In the genomic region with DNA sequence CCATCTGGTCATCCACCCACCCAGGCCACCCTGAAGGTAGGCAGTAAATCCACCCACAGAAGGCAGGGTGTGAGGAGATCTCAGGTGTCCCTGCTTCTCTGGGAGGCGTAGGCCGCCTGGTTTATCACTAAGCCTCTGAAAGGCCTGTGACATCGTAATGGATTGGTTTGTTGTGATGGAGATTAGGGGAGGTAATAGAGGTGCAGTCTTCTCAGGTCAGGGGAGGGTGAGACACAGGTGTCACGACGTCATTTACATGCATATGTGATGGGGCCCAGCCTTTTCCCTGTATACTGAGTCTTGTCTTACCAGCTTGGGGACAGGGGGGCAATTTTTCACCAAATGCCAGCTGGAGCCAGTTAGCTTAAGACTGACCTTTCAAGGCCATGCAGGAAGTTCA, we compare ENCODE assay signal across 20 mouse cellular contexts. TPM values are rescaled to one million over a fixed set of nuclear protein-coding genes. Genes with fewer than 3 reads are reported as not detected.
"Had no signal": no experiment of that assay in that cellular context is flagged by ENCODE, and none has a peak within 500 bp of the region (broad histone marks: within the 10 kb centered on the region; RNA-seq: fewer than 3 reads in every experiment).

No protein-coding gene starts in this region.

- H3K4me2 ChIP-seq: limb, embryonic 12.5 days; limb, embryonic 15.5 days; liver, embryonic 11.5 days; liver, embryonic 15.5 days; lung, embryonic 15.5 days; midbrain, embryonic 13.5 days; neural tube, embryonic 13.5 days had no signal

- H3K36me3 ChIP-seq: limb, embryonic 12.5 days; limb, embryonic 15.5 days; liver, embryonic 15.5 days; lung, embryonic 15.5 days; midbrain, embryonic 10.5 days; midbrain, embryonic 13.5 days; neural tube, embryonic 13.5 days had no signal

- H3K9me3 ChIP-seq: limb, embryonic 12.5 days; limb, embryonic 15.5 days; liver, embryonic 15.5 days; lung, embryonic 15.5 days; megakaryocyte, embryonic 14.5 days; midbrain, embryonic 10.5 days; midbrain, embryonic 13.5 days; neural tube, embryonic 13.5 days had no signal

- H3K4me3 ChIP-seq: limb, embryonic 12.5 days; limb, embryonic 15.5 days; liver, embryonic 15.5 days; lung, embryonic 15.5 days; megakaryocyte, embryonic 14.5 days; midbrain, embryonic 10.5 days; midbrain, embryonic 13.5 days; myocyte; neural tube, embryonic 13.5 days had no signal

- ATAC-seq: midbrain, embryonic 13.5 days; midbrain, embryonic 16.5 days had no signal

- H3K4me1 ChIP-seq: limb, embryonic 15.5 days; liver, embryonic 15.5 days; lung, embryonic 15.5 days; megakaryocyte, embryonic 14.5 days; midbrain, embryonic 10.5 days; midbrain, embryonic 13.5 days had no signal

- H3K9ac ChIP-seq: limb, embryonic 12.5 days; limb, embryonic 15.5 days; liver, embryonic 15.5 days; lung, embryonic 15.5 days; midbrain, embryonic 13.5 days; neural tube, embryonic 13.5 days had no signal

- H3K27me3 ChIP-seq: limb, embryonic 15.5 days; liver, embryonic 15.5 days; lung, embryonic 15.5 days; midbrain, embryonic 13.5 days; neural tube, embryonic 13.5 days had no signal

- DNase-seq: kidney, adult 2 months; kidney, postnatal 14 days; kidney, postnatal 4 days; left cerebral cortex, postnatal 4 days; lung, adult 18-20 months; lung, postnatal 10 days; lung, postnatal 36 days; thymus, postnatal 25 days had no signal

- H3K27ac ChIP-seq: limb, embryonic 12.5 days; limb, embryonic 15.5 days; liver, embryonic 15.5 days; lung, embryonic 15.5 days; midbrain, embryonic 10.5 days; midbrain, embryonic 13.5 days; neural tube, embryonic 13.5 days had no signal

RNA-seq across cellular contexts. Expression of a gene that starts 22.1 kb away (rescaled TPM):
- polyA plus RNA-seq: kidney, embryonic 14.5 days; limb, embryonic 12.5 days; limb, embryonic 15.5 days; liver, embryonic 11.5 days; midbrain, embryonic 10.5 days; midbrain, embryonic 16.5 days; myocyte; neural tube, embryonic 13.5 days had no signal
